Mouse (Mus musculus): ENCODE measurements around the gene Ddx39. TPM values are rescaled to one million over a fixed set of nuclear protein-coding genes. Genes with fewer than 3 reads are reported as not detected.

Ddx39 gene
- polyA plus RNA-seq, 2 experiments: 110 to 191 TPM

GRCm38 (mm10) chr8:83694369-83695160 is 20.4 kb upstream of the Ddx39 start:
- DNase-seq (ENCODE audit: low read depth in 3 of 3, low spot score in 3 of 3) (no peak), ATAC-seq (ENCODE audit: insufficient read depth) (no peak)
- H3K4me3 ChIP-seq (ENCODE audit: insufficient read depth in 1 of 2, low read depth in 2 of 2, low read length in 2 of 2): no peak overlapping the region
- H3K27ac ChIP-seq: no peak overlapping the region
- H3K4me1 ChIP-seq (replicated peaks; ENCODE audit: control insufficient read depth in 2 of 2, insufficient read depth in 2 of 2, low read length in 1 of 2): peaks cover 14 to 26% of the 10 kb centered on the region in 2 experiments
- H3K27me3 ChIP-seq (ENCODE audit: control insufficient read depth, insufficient read depth, low read length): no peaks in the 10 kb centered on the region
- H3K9me3 ChIP-seq (ENCODE audit: control insufficient read depth, low read length): no peaks in the 10 kb centered on the region
- 61% methylated on average over 11 of the region's 11 CpGs for WGBS (ENCODE audit: insufficient replicate concordance)
- H3K4me2 ChIP-seq (ENCODE audit: low read depth): no peak overlapping the region
- TF ChIP-seq CTCF (IDR thresholded peaks at IDR 0.05; ENCODE audit: low read depth) (no peak), EP300 (IDR thresholded peaks at IDR 0.05; ENCODE audit: low read depth) (no peak)
- H3K36me3 ChIP-seq (replicated peaks; ENCODE audit: control insufficient read depth, insufficient read depth, low read depth): peaks cover 20% of the 10 kb centered on the region
- H3K9ac ChIP-seq (replicated peaks): no peak overlapping the region

- no peak for ATAC-seq (ENCODE audit: insufficient read depth)
- no peak overlapping the region for H3K27ac ChIP-seq
- no peak overlapping the region for H3K4me2 ChIP-seq (ENCODE audit: low read depth)
- H3K9ac ChIP-seq (replicated peaks): no peak overlapping the region
- H3K27me3 ChIP-seq (ENCODE audit: control insufficient read depth, insufficient read depth, low read length): no peaks in the 10 kb centered on the region
- TF ChIP-seq EP300 (IDR thresholded peaks at IDR 0.05; ENCODE audit: low read depth): no peak
- no peak for TF ChIP-seq CTCF (IDR thresholded peaks at IDR 0.05; ENCODE audit: low read depth)
- H3K9me3 ChIP-seq (ENCODE audit: control insufficient read depth, low read length): no peaks in the 10 kb centered on the region
- H3K36me3 ChIP-seq (replicated peaks; ENCODE audit: control insufficient read depth, insufficient read depth, low read depth): peaks cover 20% of the 10 kb centered on the region
- no peak for DNase-seq (ENCODE audit: low read depth in 3 of 3, low spot score in 3 of 3)
- peaks cover 15 to 31% of the 10 kb centered on the region in 2 experiments for H3K4me1 ChIP-seq (replicated peaks; ENCODE audit: control insufficient read depth in 2 of 2, insufficient read depth in 2 of 2, low read length in 1 of 2)
- WGBS (ENCODE audit: insufficient replicate concordance): 45% methylated on average over 17 of the region's 17 CpGs
- no peak overlapping the region for H3K4me3 ChIP-seq (ENCODE audit: insufficient read depth in 1 of 2, low read depth in 2 of 2, low read length in 2 of 2)
These were observed 19.4 kb upstream of the Ddx39 start for GRCm38 (mm10) chr8:83695351-83696106.

GRCm38 (mm10) chr8:83697374-83698220 is 17.4 kb upstream of the Ddx39 start:
- ATAC-seq (ENCODE audit: insufficient read depth) (no peak), DNase-seq (ENCODE audit: low read depth in 3 of 3, low spot score in 3 of 3) (no peak)
- H3K4me2 ChIP-seq (ENCODE audit: low read depth): peak overlapping the region; percentile 74
- peak overlapping the region; percentile 67 for H3K4me3 ChIP-seq (ENCODE audit: insufficient read depth in 1 of 2, low read depth in 2 of 2, low read length in 2 of 2)
- 33% methylated on average over 19 of the region's 19 CpGs for WGBS (ENCODE audit: insufficient replicate concordance)
- no peaks in the 10 kb centered on the region for H3K27me3 ChIP-seq (ENCODE audit: control insufficient read depth, insufficient read depth, low read length)
- peaks cover 15 to 31% of the 10 kb centered on the region in 2 experiments for H3K4me1 ChIP-seq (replicated peaks; ENCODE audit: control insufficient read depth in 2 of 2, insufficient read depth in 2 of 2, low read length in 1 of 2)
- H3K27ac ChIP-seq: no peak overlapping the region
- H3K36me3 ChIP-seq (replicated peaks; ENCODE audit: control insufficient read depth, insufficient read depth, low read depth): 0 out of 2 replicates have a peak, but pooled peaks cover under 1% of the 10 kb centered on the region
- H3K9me3 ChIP-seq (ENCODE audit: control insufficient read depth, low read length): no peaks in the 10 kb centered on the region
- TF ChIP-seq EP300 (IDR thresholded peaks at IDR 0.05; ENCODE audit: low read depth) (no peak), CTCF (IDR thresholded peaks at IDR 0.05; ENCODE audit: low read depth) (no peak)
- H3K9ac ChIP-seq (replicated peaks): no peak overlapping the region

- WGBS (ENCODE audit: insufficient replicate concordance): 2% methylated on average over 15 of the region's 15 CpGs
- DNase-seq (ENCODE audit: low read depth in 3 of 3, low spot score in 3 of 3) (peak in 2 of 3 experiments; percentile 26 to 32), ATAC-seq (ENCODE audit: insufficient read depth) (peak; percentile 13)
- peak overlapping the region; percentile 65 for H3K9ac ChIP-seq (replicated peaks)
- peaks cover 15 to 31% of the 10 kb centered on the region in 2 experiments for H3K4me1 ChIP-seq (replicated peaks; ENCODE audit: control insufficient read depth in 2 of 2, insufficient read depth in 2 of 2, low read length in 1 of 2)
- H3K27me3 ChIP-seq (ENCODE audit: control insufficient read depth, insufficient read depth, low read length): no peaks in the 10 kb centered on the region
- no peaks in the 10 kb centered on the region for H3K9me3 ChIP-seq (ENCODE audit: control insufficient read depth, low read length)
- peak overlapping the region; percentile 74 for H3K4me2 ChIP-seq (ENCODE audit: low read depth)
- no peak overlapping the region for H3K27ac ChIP-seq
- TF ChIP-seq EP300 (IDR thresholded peaks at IDR 0.05; ENCODE audit: low read depth): no peak
- no peak for TF ChIP-seq CTCF (IDR thresholded peaks at IDR 0.05; ENCODE audit: low read depth)
- no peaks in the 10 kb centered on the region for H3K36me3 ChIP-seq (replicated peaks; ENCODE audit: control insufficient read depth, insufficient read depth, low read depth)
- H3K4me3 ChIP-seq (ENCODE audit: insufficient read depth in 1 of 2, low read depth in 2 of 2, low read length in 2 of 2): peak overlapping the region; percentile 67
These were observed 16.7 kb upstream of the Ddx39 start for GRCm38 (mm10) chr8:83698291-83698660.

Measured in liver, embryonic 14.5 days (tissue).